Mouse (Mus musculus): ENCODE results near the gene Ndrg3.

GRCm38 (mm10) chr2:156913191-156913590 is 78.7 kb downstream of the Ndrg3 start:
- TF ChIP-seq POLR2A (IDR thresholded peaks at IDR 0.05; ENCODE audit: insufficient read depth, low read depth, low read length) (no peak), CTCF (IDR thresholded peaks at IDR 0.05) (no peak)
